Mouse (Mus musculus): Measurements from ENCODE around the gene Apof.
"Not testable (repeated sequence)": the region's sequence is repeated elsewhere in the genome, so short reads cannot be mapped to it uniquely, and the experiment has no call there.

The Apof gene

GRCm38 (mm10) chr10:128258953-128259352 is 9.5 kb upstream of the Apof start:
- DNase-seq (ENCODE audit: low read depth), result no peak

DNA sequence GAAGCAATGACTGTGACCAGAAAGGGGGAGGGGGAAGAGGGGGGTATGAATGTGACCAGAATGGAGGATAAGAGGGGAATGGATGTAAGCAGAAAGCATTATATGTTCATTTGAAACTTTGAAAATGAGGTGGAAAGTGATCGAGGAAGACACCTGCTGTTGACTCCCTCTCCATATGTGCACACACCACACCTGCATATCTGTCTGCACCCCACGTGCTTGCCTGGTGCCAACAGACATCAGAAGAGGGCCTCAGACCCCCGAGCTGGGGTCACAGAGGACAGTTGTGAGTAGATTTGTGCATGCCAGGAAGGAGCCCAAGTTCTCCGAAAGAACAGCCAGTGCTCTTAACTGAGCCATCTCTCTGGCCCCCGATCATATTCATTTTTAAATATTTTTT is 8.5 kb upstream of the Apof start:
- no peak for DNase-seq (ENCODE audit: low read depth)

GRCm38 (mm10) chr10:128260376-128260775 is 8.1 kb upstream of the Apof start:
- DNase-seq (ENCODE audit: low read depth), result not testable (repeated sequence)

DNA sequence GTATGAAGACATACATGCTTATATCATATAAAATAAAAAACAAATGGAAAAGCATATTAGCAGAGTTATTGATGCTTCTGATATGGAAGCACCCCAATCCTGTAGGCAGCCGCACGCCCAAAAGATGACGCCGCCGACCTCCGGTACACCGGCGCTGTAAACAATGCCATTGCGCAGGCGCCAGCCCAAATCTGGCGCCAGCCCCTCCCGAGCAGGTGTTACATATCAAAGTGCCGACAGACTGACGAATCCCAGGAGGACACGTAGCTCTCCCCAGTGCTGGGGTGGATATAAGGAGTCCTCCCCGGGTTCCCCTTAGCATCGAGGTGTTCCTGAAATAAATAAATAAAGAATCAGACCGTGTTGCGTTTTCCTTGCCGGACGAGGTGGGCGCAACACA is 6.2 kb upstream of the Apof start:
- no peak for DNase-seq (ENCODE audit: low read depth)

DNA sequence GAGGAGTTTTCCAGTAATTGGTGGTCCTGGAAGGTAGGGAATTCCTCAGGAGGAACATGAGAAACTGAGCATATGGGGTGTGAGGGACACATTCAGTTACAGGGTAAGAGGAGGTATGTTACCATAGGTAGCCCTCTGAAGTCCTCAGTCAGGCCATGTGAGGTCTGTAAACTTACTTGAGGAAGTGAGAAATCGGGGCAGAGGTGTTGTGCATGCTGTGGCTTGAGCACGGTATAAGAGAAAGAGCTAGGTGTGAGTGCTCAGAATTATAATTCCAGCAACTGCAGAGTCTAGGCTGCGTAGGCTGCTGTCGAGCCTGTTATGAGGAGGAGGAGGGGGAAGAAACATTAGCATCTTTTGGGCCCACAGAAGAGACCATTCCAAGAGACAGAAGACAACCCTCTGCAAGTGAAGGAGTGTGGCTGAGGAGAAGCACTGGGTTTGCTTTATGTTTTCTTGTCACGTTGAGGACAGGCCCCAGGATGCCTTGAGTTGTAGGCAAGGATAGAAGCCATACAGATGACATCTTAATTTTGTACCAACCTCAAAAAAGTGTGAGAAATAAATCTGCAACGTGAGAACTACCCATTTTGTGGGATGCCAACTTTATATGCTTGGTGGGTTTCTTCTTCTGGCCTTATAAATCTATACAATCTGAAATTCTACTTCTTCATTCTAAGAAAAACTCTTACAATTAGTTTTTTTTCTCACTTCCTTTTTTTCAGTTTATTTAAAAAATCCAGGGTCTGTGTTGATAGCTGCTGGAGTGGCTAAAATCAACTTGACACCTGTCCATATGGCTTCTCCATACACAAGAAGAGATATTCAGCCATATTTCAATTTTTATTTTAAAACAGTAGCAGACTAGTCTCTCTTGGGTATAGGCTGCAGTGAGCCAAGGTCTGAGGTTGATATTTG is 4.8 kb upstream of the Apof start:
- DNase-seq (ENCODE audit: low read depth), result no peak

GRCm38 (mm10) chr10:128269206-128269910 is 887 bp downstream of the Apof start:
- DNase-seq (ENCODE audit: low read depth), result no peak

GRCm38 (mm10) chr10:128270287-128270841 is 1.9 kb downstream of the Apof start, which contains the start of gene Stat2:
Gene Stat2 (plus strand): TSS chr10:128270559.
- DNase-seq (ENCODE audit: low read depth), result peak; percentile 99

- no peak for DNase-seq (ENCODE audit: low read depth)
These were observed 2.4 kb downstream of the Apof start for GRCm38 (mm10) chr10:128270866-128271265.

GRCm38 (mm10) chr10:128271883-128272282 is 3.4 kb downstream of the Apof start:
- no peak for DNase-seq (ENCODE audit: low read depth)

DNA sequence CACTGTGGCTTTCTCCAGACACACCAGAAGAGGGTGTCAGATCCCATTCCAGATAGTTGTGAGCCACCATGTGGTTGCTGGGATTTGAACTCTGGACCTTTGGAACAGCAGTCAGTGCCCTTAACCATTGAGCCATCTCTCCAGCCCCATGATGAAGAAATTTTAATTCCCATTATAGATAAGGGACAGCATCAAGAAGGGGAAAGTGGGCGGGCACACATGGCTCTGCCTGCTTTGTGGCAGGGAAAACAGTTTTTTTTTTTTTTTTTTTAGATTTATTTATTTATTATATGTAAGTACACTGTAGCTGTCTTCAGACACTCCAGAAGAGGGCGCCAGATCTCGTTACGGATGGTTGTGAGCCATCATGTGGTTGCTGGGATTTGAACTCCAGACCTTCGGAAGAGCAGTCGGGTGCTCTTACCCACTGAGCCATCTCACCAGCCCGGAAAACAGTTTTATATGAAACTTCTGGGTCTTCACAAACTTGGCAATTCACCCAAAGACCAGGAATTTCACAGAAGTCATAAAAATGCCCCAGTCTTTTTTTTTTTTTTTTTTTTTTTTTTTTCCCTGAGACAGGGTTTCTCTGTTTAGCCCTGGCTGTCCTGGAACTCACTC is 4.5 kb downstream of the Apof start:
- DNase-seq (ENCODE audit: low read depth), result not testable (repeated sequence)

- DNase-seq (ENCODE audit: low read depth), result not testable (repeated sequence)
These were observed 6.9 kb downstream of the Apof start for GRCm38 (mm10) chr10:128275374-128275773.

DNA sequence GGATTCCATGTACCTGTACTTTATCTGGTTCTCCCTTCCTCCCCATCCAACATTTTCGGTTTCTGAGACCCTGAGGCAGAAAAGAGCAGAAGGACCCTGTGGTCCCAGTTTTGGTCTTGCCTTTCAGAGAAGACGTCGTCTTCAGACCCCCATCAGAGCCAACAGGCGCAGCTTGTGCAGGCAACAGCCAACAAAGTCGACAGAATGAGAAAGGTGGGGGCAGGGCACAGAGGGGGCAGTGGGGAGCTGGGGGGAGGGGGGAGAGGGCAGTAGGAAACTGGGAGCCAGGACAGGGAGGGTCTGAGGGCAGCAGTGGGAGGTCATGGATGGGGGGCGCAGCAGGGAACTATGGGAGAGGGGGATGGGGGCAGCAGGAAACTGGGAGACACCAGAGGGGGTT is 9.7 kb downstream of the Apof start:
- no peak for DNase-seq (ENCODE audit: low read depth)

- DNase-seq (ENCODE audit: low read depth), result no peak
These were observed 12.5 kb downstream of the Apof start for GRCm38 (mm10) chr10:128280943-128281342.

DNA sequence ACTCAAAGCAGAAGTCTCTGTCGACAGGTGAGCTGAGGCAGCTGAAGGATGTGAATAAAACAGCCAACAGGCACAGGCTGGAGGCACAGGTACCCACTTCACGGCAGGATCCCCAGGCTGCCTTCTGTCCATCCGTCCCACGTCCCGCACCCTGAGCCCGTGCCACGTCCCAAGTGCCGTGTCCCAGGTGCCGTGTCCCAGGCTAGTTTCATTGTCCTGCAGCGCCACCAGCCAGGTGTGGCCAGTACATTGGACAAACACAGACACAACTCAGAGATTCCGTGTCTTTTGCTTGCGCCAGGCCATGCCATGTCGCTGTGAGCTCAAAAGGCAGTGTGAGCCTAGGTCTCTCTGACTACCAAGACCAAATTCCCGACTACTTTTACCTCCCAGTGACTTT is 13.2 kb downstream of the Apof start:
- DNase-seq (ENCODE audit: low read depth), result no peak

GRCm38 (mm10) chr10:128282886-128283450 is 14.5 kb downstream of the Apof start:
- no peak for DNase-seq (ENCODE audit: low read depth)

- peak; percentile 20 for DNase-seq (ENCODE audit: low read depth)
These were observed 15.4 kb downstream of the Apof start for GRCm38 (mm10) chr10:128283604-128284579.

DNA sequence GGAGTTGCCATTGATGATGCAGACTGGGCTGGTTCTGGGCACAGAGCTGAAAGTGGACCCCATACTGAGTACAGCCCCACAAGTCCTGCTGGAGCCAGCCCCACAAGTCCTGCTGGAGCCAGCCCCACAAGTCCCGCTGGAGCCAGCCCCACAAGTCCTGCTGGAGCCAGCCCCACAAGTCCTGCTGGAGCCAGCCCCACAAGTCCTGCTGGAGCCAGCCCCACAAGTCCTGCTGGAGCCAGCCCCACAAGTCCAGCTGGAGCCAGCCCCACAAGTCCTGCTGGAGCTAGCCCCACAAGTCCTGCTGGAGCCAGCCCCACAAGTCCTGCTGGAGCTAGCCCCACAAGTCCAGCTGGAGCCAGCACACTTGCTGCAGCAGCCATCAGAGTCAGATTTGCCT is 22.1 kb downstream of the Apof start:
- not testable (repeated sequence) for DNase-seq (ENCODE audit: low read depth)

- no peak for DNase-seq (ENCODE audit: low read depth)
These were observed 28.1 kb downstream of the Apof start for GRCm38 (mm10) chr10:128296370-128297090.

GRCm38 (mm10) chr10:128297221-128297620 is 28.8 kb downstream of the Apof start:
- DNase-seq (ENCODE audit: low read depth), result no peak

DNA sequence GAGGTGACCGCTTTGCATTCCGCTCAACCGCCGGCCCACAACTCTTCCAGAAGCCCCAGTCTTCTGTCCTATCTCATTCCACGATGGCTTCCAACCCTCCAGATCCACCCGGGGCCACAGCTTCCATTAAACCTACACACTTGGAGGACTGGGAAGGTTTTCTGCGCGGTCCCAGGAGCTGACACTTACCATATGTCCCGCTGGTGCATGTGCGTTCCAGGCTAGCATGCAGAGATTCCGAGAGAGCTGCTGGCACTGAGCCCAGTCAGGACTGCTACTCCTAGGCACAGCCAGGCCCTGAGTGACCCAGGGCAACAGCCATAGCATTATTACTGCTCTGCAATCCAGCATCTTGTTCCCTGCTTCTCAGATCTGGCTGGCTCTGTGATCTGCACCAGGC is 29.2 kb downstream of the Apof start:
- no peak for DNase-seq (ENCODE audit: low read depth)

Measured in fibroblast of lung, adult 2 months (primary cell).